Mouse (Mus musculus): ENCODE data around the gene Pax7.

The Pax7 gene

GRCm38 (mm10) chr4:139833036-139833634 lies at the start of gene Pax7:
Pax7 (minus strand) TSS chr4:139833528.
- DNase-seq (ENCODE audit: low read depth, low spot score) = no peak

GRCm38 (mm10) chr4:139881796-139882195 lies 48.5 kb upstream of the Pax7 start:
- DNase-seq (ENCODE audit: low read depth, low spot score) = no peak

GRCm38 (mm10) chr4:139879324-139879723 lies 46.0 kb upstream of the Pax7 start:
- DNase-seq (ENCODE audit: low read depth, low spot score) = no peak

- no peak for DNase-seq (ENCODE audit: low read depth, low spot score)
These were observed 45.1 kb upstream of the Pax7 start for GRCm38 (mm10) chr4:139878443-139878842.

GRCm38 (mm10) chr4:139877269-139877668 lies 43.9 kb upstream of the Pax7 start:
- no peak for DNase-seq (ENCODE audit: low read depth, low spot score)

GRCm38 (mm10) chr4:139872595-139872994 lies 39.3 kb upstream of the Pax7 start:
- DNase-seq (ENCODE audit: low read depth, low spot score) = no peak

- no peak for DNase-seq (ENCODE audit: low read depth, low spot score)
These were observed 38.4 kb upstream of the Pax7 start for GRCm38 (mm10) chr4:139871699-139872098.

- DNase-seq (ENCODE audit: low read depth, low spot score) = no peak
These were observed 29.9 kb upstream of the Pax7 start for GRCm38 (mm10) chr4:139863218-139863617.

- DNase-seq (ENCODE audit: low read depth, low spot score) = no peak
These were observed 25.4 kb upstream of the Pax7 start for GRCm38 (mm10) chr4:139858635-139859176.

GRCm38 (mm10) chr4:139852219-139853035 lies 19.1 kb upstream of the Pax7 start:
- DNase-seq (ENCODE audit: low read depth, low spot score) = no peak

- DNase-seq (ENCODE audit: low read depth, low spot score) = no peak
These were observed 18.1 kb upstream of the Pax7 start for GRCm38 (mm10) chr4:139851387-139851786.

GRCm38 (mm10) chr4:139850547-139851170 lies 17.3 kb upstream of the Pax7 start:
- DNase-seq (ENCODE audit: low read depth, low spot score) = no peak

- no peak for DNase-seq (ENCODE audit: low read depth, low spot score)
These were observed 10.1 kb upstream of the Pax7 start for GRCm38 (mm10) chr4:139843456-139843855.

- no peak for DNase-seq (ENCODE audit: low read depth, low spot score)
These were observed 9.6 kb upstream of the Pax7 start for GRCm38 (mm10) chr4:139842919-139843318.

GRCm38 (mm10) chr4:139840939-139841500 lies 7.7 kb upstream of the Pax7 start:
- DNase-seq (ENCODE audit: low read depth, low spot score) = no peak

GRCm38 (mm10) chr4:139840442-139840841 lies 7.1 kb upstream of the Pax7 start:
- no peak for DNase-seq (ENCODE audit: low read depth, low spot score)

GRCm38 (mm10) chr4:139836681-139837080 lies 3.4 kb upstream of the Pax7 start:
- no peak for DNase-seq (ENCODE audit: low read depth, low spot score)

- DNase-seq (ENCODE audit: low read depth, low spot score) = no peak
These were observed 2.9 kb upstream of the Pax7 start for GRCm38 (mm10) chr4:139836196-139836595.

GRCm38 (mm10) chr4:139833817-139834401 lies 581 bp upstream of the Pax7 start:
- DNase-seq (ENCODE audit: low read depth, low spot score) = no peak

GRCm38 (mm10) chr4:139832281-139833035 lies 870 bp downstream of the Pax7 start:
- DNase-seq (ENCODE audit: low read depth, low spot score) = no peak

Measured in WW6 (cell line).